Mouse (Mus musculus): ENCODE data around the gene Gm17190. TPM values are rescaled to one million over a fixed set of nuclear protein-coding genes. Genes with fewer than 3 reads are reported as not detected.
"Not testable (repeated sequence)": the region's sequence is repeated elsewhere in the genome, so short reads cannot be mapped to it uniquely, and the experiment has no call there.

Gm17190 gene
- not detected in 2 replicates for total RNA-seq (2012; rRNA removed)
- total RNA-seq (2014; rRNA removed): not detected in 2 replicates
- polyA plus RNA-seq (2012; ENCODE audit: insufficient read length, low read depth): 0.74 and 2.0 TPM in 2 replicates

DNA sequence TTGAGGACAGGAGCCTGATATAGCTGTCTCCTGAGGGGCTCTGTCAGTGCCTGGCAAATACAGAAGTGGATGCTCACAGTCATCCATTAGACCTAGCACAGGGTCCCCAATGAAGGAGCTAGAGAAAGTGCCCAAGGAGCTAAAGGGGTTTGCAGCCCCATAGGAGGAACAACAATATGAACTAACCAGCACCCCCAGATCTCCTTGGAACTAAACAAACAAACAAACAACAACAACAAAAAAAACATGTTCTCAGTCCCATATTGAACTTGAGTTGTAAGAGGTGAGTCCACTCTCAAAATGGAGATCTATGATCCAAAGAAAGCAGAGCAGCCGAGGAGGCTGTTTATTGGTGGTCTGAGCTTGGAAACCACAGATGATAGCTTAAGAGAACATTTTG is at the start of gene Gm17190:
Gene Gm17190 (plus strand): TSS at position 301 of the 400 bp plus-strand sequence.
- DNase-seq (ENCODE audit: extremely low read depth); dilution Hi-C loops (cut with MboI; ENCODE audit: extremely low pct_ligation_motif_present, extremely low pct_unique_long_range_greater_than_20kb, low sequenced_read_pairs); H3K27ac ChIP-seq (ENCODE audit: insufficient read depth, low read depth); H3K27me3 ChIP-seq (replicated peaks); H3K4me3 ChIP-seq (replicated peaks in 1 of 3; ENCODE audit: low read depth in 2 of 3, low read length in 2 of 3, poor library complexity in 1 of 3); H3K9ac ChIP-seq (ENCODE audit: insufficient read depth, low read depth); H3K36me3 ChIP-seq (replicated peaks in 1 of 2; ENCODE audit: control insufficient read depth in 1 of 2, insufficient read depth in 1 of 2, low read length in 1 of 2); H3K4me1 ChIP-seq (ENCODE audit: control insufficient read depth in 1 of 2, insufficient read depth in 2 of 2); H3K9me3 ChIP-seq (replicated peaks; ENCODE audit: low read length); in situ Hi-C loops (cut with MboI; ENCODE audit: low pct_ligation_motif_present, low pct_unique_long_range_greater_than_20kb, low sequenced_read_pairs); H3K79me2 ChIP-seq (replicated peaks; ENCODE audit: control insufficient read depth, extremely low read depth, insufficient read depth, poor library complexity, severe bottlenecking); H3K4me2 ChIP-seq (ENCODE audit: insufficient read depth, low read depth, poor library complexity, severe bottlenecking): not testable (repeated sequence)

DNA sequence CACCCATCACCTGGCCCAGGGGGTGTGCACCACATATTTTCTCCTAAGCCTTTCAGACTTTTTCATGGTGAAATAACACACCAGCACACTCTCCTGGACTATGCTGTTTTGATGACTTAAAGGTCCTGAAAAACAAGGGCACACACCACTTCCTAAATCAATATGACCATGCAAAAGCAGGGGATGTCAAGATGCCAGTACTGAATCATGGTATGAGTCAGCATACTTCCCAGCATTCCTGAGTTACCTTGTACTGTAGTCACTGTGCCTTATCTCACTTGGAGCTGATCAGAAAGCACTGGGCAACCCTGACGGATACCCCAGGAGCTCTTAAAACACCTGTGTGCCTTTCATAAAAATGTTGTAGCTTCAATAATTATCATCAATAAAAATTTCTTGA is 42.3 kb upstream of the Gm17190 start:
- Histone ChIP-seq H3K27me3 (replicated peaks) (no peaks in the 10 kb centered on the region), H3K4me3 (replicated peaks in 1 of 3; ENCODE audit: low read depth in 2 of 3, low read length in 2 of 3, poor library complexity in 1 of 3) (no peak overlapping the region), H3K27ac (ENCODE audit: insufficient read depth, low read depth) (no peak overlapping the region), H3K36me3 (replicated peaks in 1 of 2; ENCODE audit: control insufficient read depth in 1 of 2, insufficient read depth in 1 of 2, low read length in 1 of 2) (no peaks in the 10 kb centered on the region), H3K79me2 (replicated peaks; ENCODE audit: control insufficient read depth, extremely low read depth, insufficient read depth, poor library complexity, severe bottlenecking) (no peaks in the 10 kb centered on the region), H3K9ac (ENCODE audit: insufficient read depth, low read depth) (no peak overlapping the region), H3K4me2 (ENCODE audit: insufficient read depth, low read depth, poor library complexity, severe bottlenecking) (no peak overlapping the region), H3K9me3 (replicated peaks; ENCODE audit: low read length) (no peaks in the 10 kb centered on the region), H3K4me1 (ENCODE audit: control insufficient read depth in 1 of 2, insufficient read depth in 2 of 2) (no peaks in the 10 kb centered on the region)
- TF ChIP-seq ZNF384 (IDR thresholded peaks at IDR 0.05; ENCODE audit: low read depth, low read length): no peak
- TF ChIP-seq ZKSCAN1 (IDR thresholded peaks at IDR 0.05; ENCODE audit: borderline replicate concordance, low read depth, low read length): no peak
- TF ChIP-seq ETS1 (conservative IDR thresholded peaks at IDR 0.05; ENCODE audit: low read depth, low read length): no peak
- no peak for TF ChIP-seq SIN3A (IDR thresholded peaks at IDR 0.05; ENCODE audit: low read length)
- TF ChIP-seq ELF1 (IDR thresholded peaks at IDR 0.05; ENCODE audit: low read depth, low read length): no peak
- no peak for TF ChIP-seq KAT2A (IDR thresholded peaks at IDR 0.05; ENCODE audit: insufficient replicate concordance, low read length)
- TF ChIP-seq POLR2AphosphoS2 (IDR thresholded peaks at IDR 0.05; ENCODE audit: low read depth, low read length): no peak
- no peak for TF ChIP-seq MXI1 (IDR thresholded peaks at IDR 0.05; ENCODE audit: low read depth, low read length)
- TF ChIP-seq CHD1 (IDR thresholded peaks at IDR 0.05; ENCODE audit: low read depth, low read length): no peak
- dilution Hi-C loops (cut with MboI; ENCODE audit: extremely low pct_ligation_motif_present, extremely low pct_unique_long_range_greater_than_20kb, low sequenced_read_pairs): no loop called here
- in situ Hi-C loops (cut with MboI; ENCODE audit: low pct_ligation_motif_present, low pct_unique_long_range_greater_than_20kb, low sequenced_read_pairs): no loop called here
- DNase-seq (ENCODE audit: extremely low read depth): no peak

DNA sequence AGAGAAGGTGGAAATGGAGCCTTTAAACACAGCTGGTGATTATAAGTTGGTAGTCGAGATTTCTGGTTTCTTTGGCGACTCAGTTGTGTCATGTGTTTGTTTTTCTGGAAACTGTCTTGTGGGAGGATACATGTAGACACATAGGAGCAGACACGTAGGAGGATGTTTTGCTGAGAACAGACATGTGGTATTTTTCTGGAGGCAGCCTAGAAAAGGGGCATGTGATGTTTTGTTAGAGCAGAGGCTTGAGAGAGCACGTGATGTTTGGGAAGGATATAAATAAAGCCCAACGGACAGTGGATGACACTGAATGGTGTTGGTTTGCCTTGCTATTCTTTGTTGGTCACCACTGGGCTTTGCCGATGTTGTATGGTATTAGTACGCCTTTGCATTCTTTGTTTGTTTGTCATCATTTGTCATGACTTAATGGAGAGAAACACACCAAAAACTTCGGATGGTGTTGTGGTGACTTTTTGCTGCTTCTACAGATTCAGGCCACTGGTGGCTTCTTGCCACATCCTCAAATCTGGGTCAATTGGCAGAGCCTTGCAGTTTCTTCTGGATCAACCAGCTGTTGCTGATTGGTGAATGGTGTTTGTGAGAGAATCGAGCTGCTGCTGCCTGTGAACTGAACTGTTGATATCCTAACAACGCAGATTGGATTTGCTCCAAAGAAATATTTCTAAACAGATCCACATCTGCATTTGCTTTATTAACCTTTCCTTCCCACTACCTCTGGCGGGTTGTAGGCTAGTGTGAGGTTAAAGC is 41.4 kb upstream of the Gm17190 start:
- H3K27me3 ChIP-seq (replicated peaks): no peaks in the 10 kb centered on the region
- in situ Hi-C loops (cut with MboI; ENCODE audit: low pct_ligation_motif_present, low pct_unique_long_range_greater_than_20kb, low sequenced_read_pairs): no loop called here
- H3K79me2 ChIP-seq (replicated peaks; ENCODE audit: control insufficient read depth, extremely low read depth, insufficient read depth, poor library complexity, severe bottlenecking): no peaks in the 10 kb centered on the region
- TF ChIP-seq EP300 (IDR thresholded peaks at IDR 0.05; ENCODE audit: low read length): no peak
- TF ChIP-seq TBP (conservative IDR thresholded peaks at IDR 0.05; ENCODE audit: low read depth, low read length): no peak
- TF ChIP-seq SMC3 (IDR thresholded peaks at IDR 0.05; ENCODE audit: low read depth, low read length): no peak
- no peak for TF ChIP-seq POLR2A (IDR thresholded peaks at IDR 0.05; ENCODE audit: low read depth, low read length)
- TF ChIP-seq BHLHE40 (IDR thresholded peaks at IDR 0.05; ENCODE audit: low read depth, low read length): no peak
- no peak for TF ChIP-seq KAT2A (IDR thresholded peaks at IDR 0.05; ENCODE audit: insufficient replicate concordance, low read length)
- no peak for TF ChIP-seq HCFC1 (IDR thresholded peaks at IDR 0.05; ENCODE audit: low read depth, low read length)
- TF ChIP-seq ZNF384 (IDR thresholded peaks at IDR 0.05; ENCODE audit: low read depth, low read length): no peak
- no peak for TF ChIP-seq ZMIZ1 (IDR thresholded peaks at IDR 0.05; ENCODE audit: low read depth, low read length)
- TF ChIP-seq IRF4 (IDR thresholded peaks at IDR 0.05; ENCODE audit: low read depth, low read length): no peak
- TF ChIP-seq MYC (IDR thresholded peaks at IDR 0.05; ENCODE audit: low read depth, low read length): no peak
- no peak for TF ChIP-seq MAZ (IDR thresholded peaks at IDR 0.05; ENCODE audit: low read depth, low read length)
- no peak for TF ChIP-seq CHD2 (IDR thresholded peaks at IDR 0.05; ENCODE audit: low read length)
- TF ChIP-seq ELF1 (IDR thresholded peaks at IDR 0.05; ENCODE audit: low read depth, low read length): no peak
- no peak for TF ChIP-seq USF1 (IDR thresholded peaks at IDR 0.05; ENCODE audit: low read depth, low read length)
- TF ChIP-seq NRF1 (IDR thresholded peaks at IDR 0.05; ENCODE audit: low read depth, low read length): no peak
- TF ChIP-seq TCF12 (IDR thresholded peaks at IDR 0.05; ENCODE audit: low read depth, low read length): no peak
- TF ChIP-seq MXI1 (IDR thresholded peaks at IDR 0.05; ENCODE audit: low read depth, low read length): no peak
- no peak for TF ChIP-seq CTCF (conservative IDR thresholded peaks at IDR 0.05 in 1 of 2, IDR thresholded peaks at IDR 0.05 in 1 of 2; ENCODE audit: low read depth in 2 of 2, low read length in 2 of 2)
- H3K4me3 ChIP-seq (replicated peaks in 1 of 3; ENCODE audit: low read depth in 2 of 3, low read length in 2 of 3, poor library complexity in 1 of 3): no peak overlapping the region
- no peaks in the 10 kb centered on the region for H3K36me3 ChIP-seq (replicated peaks in 1 of 2; ENCODE audit: control insufficient read depth in 1 of 2, insufficient read depth in 1 of 2, low read length in 1 of 2)
- DNase-seq (ENCODE audit: extremely low read depth): no peak
- no peaks in the 10 kb centered on the region for H3K4me1 ChIP-seq (ENCODE audit: control insufficient read depth in 1 of 2, insufficient read depth in 2 of 2)
- no peaks in the 10 kb centered on the region for H3K9me3 ChIP-seq (replicated peaks; ENCODE audit: low read length)
- dilution Hi-C loops (cut with MboI; ENCODE audit: extremely low pct_ligation_motif_present, extremely low pct_unique_long_range_greater_than_20kb, low sequenced_read_pairs): no loop called here
- no peak overlapping the region for H3K9ac ChIP-seq (ENCODE audit: insufficient read depth, low read depth)
- no peak overlapping the region for H3K4me2 ChIP-seq (ENCODE audit: insufficient read depth, low read depth, poor library complexity, severe bottlenecking)
- no peak overlapping the region for H3K27ac ChIP-seq (ENCODE audit: insufficient read depth, low read depth)

Measured in CH12.LX (cell line).